Mouse (Mus musculus) liver, embryonic 16.5 days (tissue): Measurements from ENCODE around the gene Igtp. TPM values are rescaled to one million over a fixed set of nuclear protein-coding genes. Genes with fewer than 3 reads are reported as not detected.
"Not testable (repeated sequence)": the region's sequence is repeated elsewhere in the genome, so short reads cannot be mapped to it uniquely, and the experiment has no call there.

Source experiments
- ATAC-seq: fragments of 200-750 bp; cut with Nextera tagmentation; 2 replicates; pipeline ENCODE4 v1.8.0; 2017; ENCODE audit warnings: low read depth, mild to moderate bottlenecking, moderate number of reproducible peaks, moderate library complexity
- H3K27ac ChIP-seq: fragments of 300-500 bp; sonication (generic); 2 replicates; pipeline ENCODE4 v1.5.1; 2014; ENCODE audit warnings: mild to moderate bottlenecking, low read length
- H3K27me3 ChIP-seq: fragments of 300-500 bp; sonication (generic); 2 replicates; pipeline ENCODE4 v1.6.1; 2014; ENCODE audit warnings: low read depth, low read length, mixed read lengths; ENCODE audit not compliant: control insufficient read depth, insufficient read depth
- H3K36me3 ChIP-seq: fragments of 300-500 bp; sonication (generic); 2 replicates; pipeline ENCODE4 v1.6.1; 2014; ENCODE audit warnings: mild to moderate bottlenecking; ENCODE audit not compliant: control insufficient read depth, insufficient read depth
- H3K4me1 ChIP-seq: fragments of 300-500 bp; sonication (generic); 2 replicates; pipeline ENCODE4 v1.6.1; 2014; ENCODE audit warnings: low read depth, low read length, mixed read lengths; ENCODE audit not compliant: control insufficient read depth
- H3K4me2 ChIP-seq: fragments of 300-500 bp; sonication (generic); 2 replicates; pipeline ENCODE4 v1.6.1; 2014; ENCODE audit warnings: low read depth, low read length, mixed read lengths
- H3K4me3 ChIP-seq: fragments of 300-500 bp; sonication (generic); 2 replicates; pipeline ENCODE4 v1.5.1; 2014; ENCODE audit warnings: low read depth, mild to moderate bottlenecking, low read length
- H3K9ac ChIP-seq: fragments of 300-500 bp; sonication (generic); 2 replicates; pipeline ENCODE4 v1.6.1; 2014; ENCODE audit warnings: low read depth, low read length
- H3K9me3 ChIP-seq: fragments of 300-500 bp; sonication (generic); replicated peaks from 2 replicates; pipeline ENCODE4 v1.6.1; 2016; ENCODE audit warnings: low read length; ENCODE audit not compliant: control insufficient read depth
- WGBS: fragments of 180-500 bp; shearing (Covaris S2); extraction: QIAGEN DNeasy Blood & Tissue Kit; methylation state at CpG from one replicate; pipeline ENCODE4 v1.1.7; 2014; ENCODE audit not compliant: insufficient replicate concordance; 5-methylcytosine and 5-hydroxymethylcytosine counted together
- polyA plus RNA-seq: library from polyadenylated mRNA; unstranded; fragments of >200 nt; fragmentation: Nextera tagmentation; extraction: Ambion mirVana; gene quantifications from 2 replicates; pipeline ENCODE4 v1.2.1, GENCODE M21; 2015

The Igtp gene
- polyA plus RNA-seq, 1 experiment from 2014 or later = 9.6 TPM

- H3K27ac ChIP-seq, H3K4me3 ChIP-seq, H3K4me2 ChIP-seq, H3K4me1 ChIP-seq, H3K36me3 ChIP-seq, ATAC-seq, H3K9ac ChIP-seq, H3K27me3 ChIP-seq, H3K9me3 ChIP-seq: not testable (repeated sequence)
- 72% methylated on average over 3 of the region's 3 CpGs for WGBS
Observed at GRCm38 (mm10) chr11:58234551-58234950, 35.2 kb downstream of the Igtp start.

- no peaks in the 10 kb centered on the region for H3K36me3 ChIP-seq
- H3K4me2 ChIP-seq = no peak overlapping the region
- ATAC-seq = no peak
- no peak overlapping the region for H3K9ac ChIP-seq
- no peaks in the 10 kb centered on the region for H3K9me3 ChIP-seq
- H3K4me3 ChIP-seq = no peak overlapping the region
- 13% methylated on average over 6 of the region's 6 CpGs for WGBS
- H3K4me1 ChIP-seq = peaks cover 7% of the 10 kb centered on the region
- no peak overlapping the region for H3K27ac ChIP-seq
- H3K27me3 ChIP-seq = no peaks in the 10 kb centered on the region
Observed at GRCm38 (mm10) chr11:58235152-58235551, 35.8 kb downstream of the Igtp start.

- Histone ChIP-seq H3K27me3 (no peaks in the 10 kb centered on the region), H3K4me1 (peaks cover 7% of the 10 kb centered on the region), H3K36me3 (no peaks in the 10 kb centered on the region), H3K9ac (no peak overlapping the region), H3K27ac (no peak overlapping the region), H3K9me3 (no peaks in the 10 kb centered on the region), H3K4me2 (peak overlapping the region; percentile 68), H3K4me3 (peak overlapping the region; percentile 52)
- peak; percentile 83 for ATAC-seq
- WGBS = 3% methylated on average over 37 of the region's 37 CpGs
Observed at GRCm38 (mm10) chr11:58238840-58239791, 39.8 kb downstream of the Igtp start.

GRCm38 (mm10) chr11:58247294-58247693, 47.9 kb downstream of the Igtp start:
- H3K4me2 ChIP-seq = no peak overlapping the region
- no peak for ATAC-seq
- no peaks in the 10 kb centered on the region for H3K4me1 ChIP-seq
- no peaks in the 10 kb centered on the region for H3K36me3 ChIP-seq
- WGBS = 37% methylated on average over 4 of the region's 4 CpGs
- no peaks in the 10 kb centered on the region for H3K27me3 ChIP-seq
- no peak overlapping the region for H3K9ac ChIP-seq
- no peak overlapping the region for H3K4me3 ChIP-seq
- H3K9me3 ChIP-seq = no peaks in the 10 kb centered on the region
- no peak overlapping the region for H3K27ac ChIP-seq

- Histone ChIP-seq H3K4me1 (no peaks in the 10 kb centered on the region), H3K4me2 (no peak overlapping the region), H3K27ac (no peak overlapping the region), H3K9ac (no peak overlapping the region), H3K4me3 (no peak overlapping the region), H3K27me3 (no peaks in the 10 kb centered on the region), H3K9me3 (no peaks in the 10 kb centered on the region), H3K36me3 (no peaks in the 10 kb centered on the region)
- ATAC-seq = no peak
- 58% methylated on average over 7 of the region's 7 CpGs for WGBS
Observed at GRCm38 (mm10) chr11:58249203-58249981, 50.0 kb downstream of the Igtp start.

- Histone ChIP-seq H3K27ac (no peak overlapping the region), H3K36me3 (no peaks in the 10 kb centered on the region), H3K4me3 (no peak overlapping the region), H3K27me3 (no peaks in the 10 kb centered on the region), H3K4me1 (no peaks in the 10 kb centered on the region), H3K4me2 (no peak overlapping the region), H3K9me3 (no peaks in the 10 kb centered on the region), H3K9ac (no peak overlapping the region)
- WGBS = 56% methylated on average over 5 of the region's 5 CpGs
- 0 out of 2 replicates have a peak, but pooled peaks have one; percentile 45 for ATAC-seq
Observed at GRCm38 (mm10) chr11:58250550-58250949, 51.2 kb downstream of the Igtp start.

- no peaks in the 10 kb centered on the region for H3K27me3 ChIP-seq
- H3K4me1 ChIP-seq = no peaks in the 10 kb centered on the region
- WGBS = 76% methylated on average over 3 of the region's 3 CpGs
- no peak for ATAC-seq
- H3K9ac ChIP-seq = no peak overlapping the region
- no peaks in the 10 kb centered on the region for H3K9me3 ChIP-seq
- no peak overlapping the region for H3K27ac ChIP-seq
- no peak overlapping the region for H3K4me2 ChIP-seq
- no peak overlapping the region for H3K4me3 ChIP-seq
- H3K36me3 ChIP-seq = no peaks in the 10 kb centered on the region
Observed at GRCm38 (mm10) chr11:58254411-58254810, 55.1 kb downstream of the Igtp start.
